Mouse (Mus musculus): Measurements from ENCODE around the gene Cd80.

Cd80 gene

DNA sequence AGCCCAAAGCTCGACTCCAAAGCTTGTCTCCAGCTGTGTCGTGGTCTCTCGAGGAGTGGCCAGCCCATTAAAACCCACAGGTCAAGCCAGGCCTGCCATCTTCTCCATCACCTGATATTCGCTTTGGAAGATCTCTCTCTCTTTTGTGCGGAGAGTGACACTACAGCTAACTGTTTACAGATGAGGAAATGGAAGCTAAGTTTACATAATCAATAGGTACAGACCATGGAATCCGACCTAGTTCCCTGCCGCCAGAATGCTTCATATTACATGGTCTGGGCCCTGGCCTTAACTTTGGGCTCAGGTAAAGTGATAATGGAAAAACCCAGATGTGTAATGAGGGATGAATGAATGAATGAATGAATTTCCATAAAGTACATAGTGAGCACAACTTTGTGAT, 4.7 kb upstream of the Cd80 start:
- DNase-seq: no peak

GRCm38 (mm10) chr16:38451421-38452205, 3.7 kb upstream of the Cd80 start:
- DNase-seq: no peak

DNA sequence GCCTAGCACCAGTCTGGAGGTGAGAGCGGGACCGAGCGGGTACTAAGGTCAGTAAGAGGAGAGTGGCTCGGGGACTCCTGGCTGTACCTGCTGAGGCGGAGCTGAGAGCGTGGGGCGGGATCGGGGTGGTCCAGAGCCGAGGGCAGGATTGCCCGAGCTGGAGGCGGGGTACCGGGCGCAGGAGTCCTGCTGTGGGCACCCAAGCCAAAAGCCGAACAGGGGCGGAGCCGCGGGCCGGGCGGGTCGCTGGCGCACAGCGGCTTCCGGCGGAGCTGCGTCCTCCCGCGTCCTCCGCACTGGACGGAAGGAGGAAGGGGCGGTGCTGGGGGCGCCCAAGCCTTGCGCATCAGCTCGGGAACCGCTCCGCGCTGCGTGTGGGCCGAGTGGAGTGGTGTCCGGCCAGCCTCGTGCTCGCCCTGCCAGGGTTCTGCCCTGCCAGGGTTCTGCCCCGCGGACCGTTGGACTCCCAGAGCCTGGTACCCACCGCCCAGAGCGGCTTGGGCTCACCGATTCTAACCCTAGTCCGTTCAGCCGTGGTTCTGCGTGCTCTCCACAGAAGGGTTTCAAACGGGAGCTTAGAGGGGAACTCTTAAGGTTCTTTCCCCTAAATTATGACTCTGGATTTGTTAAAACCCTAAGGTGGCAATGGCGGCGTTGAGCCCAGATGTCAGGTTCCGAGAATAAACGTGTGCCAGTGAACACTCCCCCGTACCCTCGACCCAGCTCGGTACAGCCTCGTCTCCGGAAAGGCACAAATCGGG, 2.7 kb upstream of the Cd80 start, which contains the start of gene Adprh:
Adprh (minus strand) TSS at position 262 of the 761 bp plus-strand sequence.
- peak; percentile 83 for DNase-seq

- no peak for DNase-seq
Observed at GRCm38 (mm10) chr16:38453203-38453553, 2.2 kb upstream of the Cd80 start.

- no peak for DNase-seq
Observed at GRCm38 (mm10) chr16:38453952-38454351, 1.4 kb upstream of the Cd80 start.

GRCm38 (mm10) chr16:38454533-38455254, 667 bp upstream of the Cd80 start:
- DNase-seq: no peak

- no peak for DNase-seq
Observed at GRCm38 (mm10) chr16:38456812-38457567, 1.6 kb downstream of the Cd80 start.

GRCm38 (mm10) chr16:38458600-38459280, 3.4 kb downstream of the Cd80 start:
- DNase-seq: no peak

- DNase-seq: no peak
Observed at GRCm38 (mm10) chr16:38459990-38460389, 4.6 kb downstream of the Cd80 start.

DNA sequence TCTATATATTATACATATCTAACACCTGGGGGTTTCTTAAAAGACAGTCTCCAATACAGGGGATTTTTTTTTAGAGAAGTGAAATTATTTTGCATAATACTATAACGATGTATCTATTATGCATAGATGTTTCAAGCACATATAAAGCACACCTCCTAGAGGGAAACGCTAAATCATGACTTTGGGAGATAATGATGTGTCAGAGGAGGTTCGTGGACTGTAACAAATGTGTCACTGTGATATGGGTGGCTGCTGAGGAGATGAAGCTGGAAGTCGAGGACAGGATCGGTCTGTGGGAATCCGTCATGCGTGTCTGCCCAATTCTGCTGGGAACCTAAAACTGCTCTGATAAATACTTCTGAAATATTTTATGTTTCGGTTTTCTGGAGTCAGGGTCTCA, 6.4 kb downstream of the Cd80 start:
- DNase-seq: no peak

GRCm38 (mm10) chr16:38462161-38462560, 6.8 kb downstream of the Cd80 start:
- DNase-seq: no peak

- no peak for DNase-seq
Observed at GRCm38 (mm10) chr16:38463305-38463704, 7.9 kb downstream of the Cd80 start.

DNA sequence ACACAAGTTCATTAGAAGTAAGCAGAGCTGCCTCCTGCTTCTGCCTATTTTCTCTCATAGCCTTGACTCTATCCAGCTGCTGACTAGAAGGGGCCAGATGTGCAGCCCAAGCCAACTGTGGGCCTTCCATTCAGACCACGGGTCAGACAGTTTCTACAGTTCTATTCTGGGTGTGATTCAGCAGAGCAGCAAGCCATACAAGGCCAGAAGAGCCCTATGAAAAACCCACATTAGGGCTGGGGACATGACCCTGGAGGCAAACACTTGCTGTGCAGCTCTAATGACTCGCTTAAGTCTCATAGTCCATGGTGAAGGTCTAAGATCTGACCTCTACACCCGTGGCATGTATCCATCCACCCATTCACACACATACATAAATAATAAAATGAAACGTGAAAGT, 10.7 kb downstream of the Cd80 start:
- no peak for DNase-seq

DNA sequence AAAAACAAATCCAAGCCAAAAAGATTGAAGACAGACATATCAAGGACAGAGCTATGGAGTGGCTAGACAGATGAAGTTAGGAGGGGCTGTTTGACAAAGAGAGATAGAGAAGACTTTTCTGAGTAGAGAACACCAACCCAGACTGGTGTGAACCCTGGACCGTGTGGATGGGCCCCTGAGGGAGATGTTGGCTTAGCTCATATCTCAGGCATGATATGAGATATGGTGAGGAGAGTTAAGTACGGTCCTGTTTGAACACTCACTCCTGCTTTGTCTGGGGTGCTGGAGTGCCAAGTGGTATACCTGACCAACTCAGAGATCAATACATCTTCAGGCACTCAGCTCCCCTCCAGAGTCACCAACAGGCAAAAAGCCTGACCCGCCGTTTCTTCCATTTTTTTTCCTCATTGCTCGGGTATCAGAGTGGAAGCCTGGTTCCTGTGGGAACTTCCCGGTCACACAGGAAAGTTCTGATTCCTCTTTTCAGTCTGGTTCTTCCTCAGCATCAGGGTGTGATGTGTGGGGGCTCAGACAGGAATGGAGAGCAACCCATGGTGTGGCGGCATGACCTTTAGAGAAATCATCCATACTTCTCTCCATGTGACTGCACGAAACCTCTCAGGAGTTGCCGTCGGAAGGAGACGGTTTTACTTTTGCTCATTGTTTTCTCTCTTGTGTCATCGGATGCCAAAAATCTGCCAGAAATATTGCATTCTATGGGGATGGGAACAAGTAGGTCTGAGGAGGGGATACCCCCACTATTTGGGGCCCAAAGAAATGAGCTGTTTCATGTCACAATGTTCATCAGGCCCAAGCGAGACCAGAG, 11.9 kb downstream of the Cd80 start:
- no peak for DNase-seq

DNA sequence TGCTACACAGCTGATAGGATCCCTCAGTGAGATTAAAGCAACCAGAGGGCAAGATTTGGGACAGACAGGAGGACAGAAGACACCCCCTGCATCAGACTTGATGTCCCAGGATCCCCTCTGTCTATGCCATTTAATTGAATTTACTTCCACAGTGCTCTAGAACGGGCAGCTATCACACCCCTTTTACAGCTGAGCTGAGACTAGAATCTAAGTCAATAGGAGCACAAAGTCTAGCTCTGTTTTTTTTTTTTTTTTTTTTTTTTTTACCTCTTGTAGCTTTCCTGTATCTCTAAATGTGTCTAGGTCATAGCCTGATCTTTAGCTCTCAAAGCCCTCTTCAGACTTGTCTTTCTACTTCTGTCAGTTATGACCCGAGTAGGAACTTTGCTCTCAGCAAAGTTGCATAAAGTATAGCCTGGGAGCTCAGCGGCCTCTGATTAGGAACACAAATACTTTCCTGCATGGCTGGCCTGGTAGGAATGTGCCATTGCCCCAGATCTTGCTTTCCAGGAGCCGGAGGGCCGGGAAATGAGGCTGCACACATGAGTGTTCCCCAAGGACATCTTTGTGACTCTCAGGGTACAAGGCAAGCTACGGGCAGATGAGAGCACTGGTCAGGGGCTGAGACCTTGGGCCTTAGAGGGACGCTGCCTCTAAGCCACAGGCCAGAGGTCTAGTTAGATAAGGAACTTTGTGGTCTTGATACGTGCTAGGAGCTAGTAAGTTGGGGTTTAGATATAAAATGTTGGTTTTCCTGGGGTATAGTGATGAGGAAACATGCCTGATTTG, 12.8 kb downstream of the Cd80 start:
- no peak for DNase-seq

DNA sequence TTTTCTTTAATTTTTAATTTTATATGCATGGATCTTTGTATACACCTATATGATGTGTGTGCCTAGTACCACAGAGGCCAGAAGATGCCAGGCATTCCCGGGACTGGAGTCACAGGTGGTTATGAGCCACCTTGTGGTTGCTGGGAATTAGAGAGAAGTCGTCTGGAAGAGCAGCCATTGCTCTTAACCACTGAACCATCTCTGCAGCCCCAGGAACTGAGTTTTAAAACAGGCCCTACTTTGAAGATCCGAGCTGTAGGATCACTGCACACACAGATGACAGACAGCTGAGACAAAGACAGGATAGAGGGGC, 13.3 kb downstream of the Cd80 start:
- no peak for DNase-seq

DNA sequence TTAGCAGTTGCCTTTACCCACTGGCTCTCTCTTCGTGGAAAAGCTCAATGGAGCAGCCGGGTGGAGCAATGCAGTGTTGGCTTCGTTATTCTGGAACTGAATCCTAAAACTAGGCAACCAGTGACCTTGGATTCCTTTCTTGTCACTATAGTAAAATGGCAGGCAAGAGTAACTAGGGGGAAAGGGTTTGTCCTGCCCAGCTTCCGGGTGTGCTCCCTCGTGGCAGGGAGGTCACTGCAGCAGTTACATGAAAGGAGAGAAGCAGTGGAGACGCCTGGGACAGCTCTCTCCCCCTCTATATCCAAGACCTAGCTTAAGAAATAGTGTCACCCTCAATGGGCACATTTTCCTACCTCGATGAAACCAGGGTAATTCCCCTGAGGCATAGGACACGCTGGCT, 14.1 kb downstream of the Cd80 start:
- DNase-seq: no peak

GRCm38 (mm10) chr16:38471697-38472506, 16.5 kb downstream of the Cd80 start:
- no peak for DNase-seq

- DNase-seq: no peak
Observed at GRCm38 (mm10) chr16:38472507-38472873, 17.1 kb downstream of the Cd80 start.

- no peak for DNase-seq
Observed at GRCm38 (mm10) chr16:38473661-38474060, 18.3 kb downstream of the Cd80 start.

Measured in right cerebral cortex, postnatal 4 days (tissue).